Mouse (Mus musculus) heart, postnatal 14 days (tissue): ENCODE measurements around the gene C1qtnf6. TPM values are rescaled to one million over a fixed set of nuclear protein-coding genes. Genes with fewer than 3 reads are reported as not detected.
A peak's percentile ranks its signal among the peaks of the same experiment; 100 is the strongest.

Experiments
- DNase-seq, 2 experiments: peaks; one replicate each; pipeline ENCODE4 v3.0.0; 2021 to 2022
- intact Hi-C: fragments of 180-260 bp; cut with DNase I; formaldehyde crosslinking; loops from one replicate; pipeline ENCODE4 v1.15.1; 2025
- total RNA-seq, 2 experiments: library from RNA; stranded (reverse); gene quantifications; 2 replicates each; pipeline ENCODE4 v1.2.3; 2021

Gene C1qtnf6
- total RNA-seq, 2 experiments from 2014 or later = 83.9 to 98.0 TPM

GRCm38 (mm10) chr15:78489248-78489647, 42.0 kb downstream of the C1qtnf6 start:
- intact Hi-C loops = no loop called here
- no peak for DNase-seq

- intact Hi-C loops = no loop called here
- no peak for DNase-seq
Measured at GRCm38 (mm10) chr15:78487066-78487465, 44.1 kb downstream of the C1qtnf6 start.

GRCm38 (mm10) chr15:78486564-78486963, 44.7 kb downstream of the C1qtnf6 start:
- no peak for DNase-seq
- intact Hi-C loops = no loop called here

- intact Hi-C loops = no loop called here
- DNase-seq = no peak
Measured at GRCm38 (mm10) chr15:78483311-78483710, 47.9 kb downstream of the C1qtnf6 start.

GRCm38 (mm10) chr15:78482518-78482917, 48.7 kb downstream of the C1qtnf6 start:
- intact Hi-C loops = no loop called here
- DNase-seq = no peak

- intact Hi-C loops = no loop called here
- DNase-seq = peak; percentile 26 to 55
Measured at GRCm38 (mm10) chr15:78481448-78482000, 49.7 kb downstream of the C1qtnf6 start.

- intact Hi-C loops = no loop called here
- no peak for DNase-seq
Measured at GRCm38 (mm10) chr15:78480991-78481390, 50.2 kb downstream of the C1qtnf6 start.

GRCm38 (mm10) chr15:78480111-78480510, 51.1 kb downstream of the C1qtnf6 start:
- intact Hi-C loops = no loop called here
- DNase-seq = no peak

GRCm38 (mm10) chr15:78479470-78479869, 51.7 kb downstream of the C1qtnf6 start:
- intact Hi-C loops = no loop called here
- DNase-seq = no peak

GRCm38 (mm10) chr15:78478073-78478472, 53.1 kb downstream of the C1qtnf6 start:
- intact Hi-C loops = no loop called here
- DNase-seq = no peak

- DNase-seq = no peak
- intact Hi-C loops = no loop called here
Measured at GRCm38 (mm10) chr15:78476878-78477277, 54.3 kb downstream of the C1qtnf6 start.

DNA sequence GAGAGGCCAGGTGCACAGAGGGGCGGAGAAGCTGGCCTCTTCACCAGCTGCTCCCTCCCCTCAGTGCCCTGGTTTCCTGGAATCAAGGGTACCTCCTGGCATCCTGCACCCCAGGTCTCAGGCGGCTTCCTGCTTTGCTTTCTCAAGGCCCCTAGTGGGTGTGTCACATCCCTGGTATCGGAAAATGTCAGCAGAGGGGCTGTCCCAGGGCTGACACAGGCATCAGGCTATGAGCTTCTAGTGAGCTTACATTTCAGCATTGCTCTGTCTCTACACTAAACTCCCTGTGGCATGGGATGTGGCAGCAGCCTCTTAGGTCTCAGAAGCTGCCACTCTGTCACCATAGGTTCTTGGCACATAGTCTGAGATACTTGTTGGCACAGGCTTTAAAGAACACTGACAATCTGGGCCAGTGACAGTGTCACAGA, 55.6 kb downstream of the C1qtnf6 start:
- DNase-seq = no peak
- intact Hi-C loops = no loop called here

DNA sequence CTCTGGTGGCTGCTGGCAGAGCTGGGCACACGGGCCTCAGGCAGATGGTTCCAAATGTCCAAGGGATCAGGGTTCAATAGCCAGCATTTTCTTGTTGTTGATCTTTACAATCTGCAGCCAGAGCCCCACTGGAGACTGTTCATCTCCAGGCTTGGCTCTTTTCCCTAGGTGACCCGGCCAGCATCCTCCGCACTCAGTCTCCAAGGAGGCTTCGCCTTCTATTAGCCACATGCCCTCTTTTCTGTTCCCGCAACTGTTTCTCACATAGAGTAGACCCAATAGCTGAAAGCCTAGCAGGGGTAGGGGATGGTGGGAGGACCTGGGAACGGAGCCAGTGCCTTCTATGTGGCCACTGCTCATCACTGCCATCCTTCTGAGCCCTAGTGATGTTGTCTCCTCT, 57.8 kb downstream of the C1qtnf6 start:
- no peak for DNase-seq
- intact Hi-C loops = no loop called here

Other genes starting within 250 kb of the C1qtnf6 start
- 1 to 10 TPM in 1 of 2 experiments, under 1 TPM in 1; 0.76 to 1.7 TPM for gene Csf2rb2, start 225.7 kb downstream of the C1qtnf6 start, total RNA-seq
- gene Csf2rb, start 205.7 kb downstream of the C1qtnf6 start, total RNA-seq = 1 to 10 TPM; 2.2 to 3.1 TPM
- gene Tex33, start 135.5 kb downstream of the C1qtnf6 start, total RNA-seq = not detected
- 10 to 100 TPM; 11.2 to 13.7 TPM for gene Tst, start 125.5 kb downstream of the C1qtnf6 start, total RNA-seq
- 10 to 100 TPM; 28.1 to 31.0 TPM for gene Mpst, start 125.0 kb downstream of the C1qtnf6 start, total RNA-seq
- 10 to 100 TPM; 53.9 to 54.3 TPM for gene Kctd17, start 102.9 kb downstream of the C1qtnf6 start, total RNA-seq
- not detected for gene Tmprss6, start 62.8 kb downstream of the C1qtnf6 start, total RNA-seq
- under 1 TPM; 0.07 to 0.20 TPM for gene Il2rb, start 36.1 kb downstream of the C1qtnf6 start, total RNA-seq
- not detected for gene Sstr3, start 13.3 kb upstream of the C1qtnf6 start, total RNA-seq
- gene Rac2, start 41.4 kb upstream of the C1qtnf6 start, total RNA-seq = 10 to 100 TPM in 1 of 2 experiments, 1 to 10 TPM in 1; 3.9 to 18.7 TPM
- 1 to 10 TPM; 5.7 to 8.8 TPM for gene Cyth4, start 65.6 kb upstream of the C1qtnf6 start, total RNA-seq
- 1 to 10 TPM; 3.5 to 4.2 TPM for gene Elfn2, start 187.4 kb upstream of the C1qtnf6 start, total RNA-seq
- gene Mfng, start 242.1 kb upstream of the C1qtnf6 start, total RNA-seq = 10 to 100 TPM; 14.0 to 14.6 TPM